Mouse (Mus musculus) kidney, postnatal 10 days (tissue): ENCODE results near the gene Vps13d.
A peak's percentile ranks its signal among the peaks of the same experiment; 100 is the strongest.

Source experiments
- DNase-seq: peaks from one replicate; pipeline ENCODE4 v3.0.0; 2021; ENCODE audit warnings: mixed read lengths

The Vps13d gene

DNA sequence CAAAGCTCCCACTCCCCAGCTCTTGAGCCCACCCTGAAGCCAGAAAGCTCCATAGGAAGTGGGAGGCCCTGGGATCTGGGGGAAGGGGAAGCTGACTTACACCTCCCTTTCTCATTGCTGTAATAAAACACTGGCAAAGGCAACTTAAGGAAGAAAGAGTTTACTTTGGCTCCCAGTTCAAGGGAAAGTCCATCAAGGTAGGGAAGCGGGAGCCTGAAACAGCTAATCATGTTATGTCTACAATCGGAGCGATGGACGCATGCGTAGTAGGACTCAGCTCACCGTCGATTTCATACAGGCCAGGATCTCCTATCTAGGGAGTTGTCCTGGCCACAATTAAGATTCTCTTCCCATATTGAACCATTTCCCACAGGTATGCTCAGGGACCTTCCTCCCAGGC is 263.6 kb downstream of the Vps13d start:
- no peak for DNase-seq

DNA sequence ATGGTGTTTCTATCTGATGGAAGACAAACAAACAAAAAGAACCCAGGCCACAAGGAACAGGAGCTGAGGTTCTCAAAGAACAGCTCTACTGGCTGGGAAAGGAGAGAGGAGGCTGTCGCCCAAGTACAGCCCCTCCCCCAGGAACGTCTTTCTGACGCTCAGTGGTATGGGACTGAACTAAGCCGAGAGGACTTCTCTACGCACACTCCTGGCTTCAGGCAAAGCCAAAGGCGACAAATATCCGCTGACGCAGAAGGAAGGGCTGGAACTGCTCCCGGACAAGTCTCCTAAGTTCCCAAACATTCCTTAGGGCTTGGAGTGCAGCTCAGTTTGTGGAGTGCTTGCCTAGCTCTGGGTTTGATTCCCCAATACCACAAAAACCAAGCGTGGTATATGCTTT is 264.4 kb downstream of the Vps13d start:
- DNase-seq: peak; percentile 92

DNA sequence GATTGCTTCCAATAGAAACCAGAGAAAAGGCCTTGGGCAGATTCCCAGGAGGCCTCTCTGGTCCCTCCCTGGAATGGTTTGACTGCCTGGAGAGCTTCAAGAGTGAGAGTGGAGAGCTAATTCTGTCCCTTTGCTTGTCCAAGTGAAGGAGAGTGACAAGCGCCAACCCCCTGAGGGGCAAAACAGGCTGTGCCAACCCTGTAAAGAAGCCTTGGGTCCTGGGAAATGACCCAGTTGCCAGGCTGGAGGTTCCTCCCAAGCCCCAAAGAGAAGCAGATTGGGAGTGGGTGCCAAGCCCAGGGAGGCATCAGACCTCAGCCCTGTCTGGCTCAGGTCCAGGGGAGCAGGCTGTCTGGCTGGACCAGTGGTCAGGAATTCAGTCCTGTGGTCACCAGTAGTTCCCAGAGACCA is 265.0 kb downstream of the Vps13d start:
- peak; percentile 90 for DNase-seq

DNA sequence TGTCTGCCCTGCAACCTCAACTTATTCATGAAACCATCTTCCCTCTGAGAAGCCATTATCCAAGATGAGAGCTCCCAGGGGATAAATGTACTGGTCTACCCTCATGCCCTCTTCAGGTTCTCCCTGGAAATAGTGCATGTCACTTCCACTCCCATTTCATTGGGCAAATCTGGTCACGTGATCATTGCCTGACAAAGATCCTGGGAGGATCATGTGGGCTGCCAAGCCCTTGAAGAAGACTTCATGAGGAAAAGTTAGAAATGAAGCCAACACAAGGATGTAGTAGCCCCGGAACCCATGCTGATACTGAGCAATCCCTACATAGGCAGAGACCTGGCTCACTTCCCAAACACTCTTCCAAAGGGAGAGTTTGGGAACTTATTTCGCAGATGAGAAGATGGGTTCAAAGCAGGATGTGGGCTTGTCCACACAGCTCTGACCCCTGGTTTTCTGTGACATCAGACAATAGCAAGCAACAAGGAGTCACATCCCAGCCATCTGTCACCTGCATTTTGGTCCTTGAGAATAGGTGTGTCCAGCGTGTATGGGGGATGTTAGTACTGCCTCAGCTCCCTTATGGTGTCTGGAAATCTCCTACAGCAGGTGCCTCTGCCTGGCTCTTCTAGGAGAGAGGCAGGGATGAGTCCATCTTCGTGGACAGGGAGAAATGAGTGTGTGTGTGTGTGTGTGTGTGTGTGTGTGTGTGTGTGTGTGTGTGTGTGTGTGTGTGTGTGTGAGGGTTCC is 265.9 kb downstream of the Vps13d start:
- no peak for DNase-seq
